Mouse (Mus musculus) hindbrain, embryonic 11.5 days (tissue): ENCODE data around the gene Tuba1b. TPM values are rescaled to one million over a fixed set of nuclear protein-coding genes. Genes with fewer than 3 reads are reported as not detected.

ENCODE experiments used
- polyA plus RNA-seq: library from polyadenylated mRNA; unstranded; fragments of >200 nt; fragmentation: Nextera tagmentation; extraction: Ambion mirVana; gene quantifications from 2 replicates; pipeline ENCODE4 v1.2.1, GENCODE M21; 2014

Tuba1b gene
- polyA plus RNA-seq, 1 experiment from 2014 or later: 1,792 TPM

Other genes starting within 250 kb of the Tuba1b start
- gene Ccdc65, start 226.4 kb downstream of the Tuba1b start, polyA plus RNA-seq: 2.4 and 3.0 TPM in 2 replicates
- 13.0 and 15.5 TPM in 2 replicates for gene Fkbp11, start 206.4 kb downstream of the Tuba1b start, polyA plus RNA-seq
- gene Arf3, start 171.4 kb downstream of the Tuba1b start, polyA plus RNA-seq: 32.3 and 33.2 TPM in 2 replicates
- gene Wnt10b, start 156.4 kb downstream of the Tuba1b start, polyA plus RNA-seq: 0.54 and 0.57 TPM in 2 replicates
- gene Wnt1, start 144.7 kb downstream of the Tuba1b start, polyA plus RNA-seq: 8.0 and 9.5 TPM in 2 replicates
- 0.35 and 0.60 TPM in 2 replicates for gene Ddn, start 125.1 kb downstream of the Tuba1b start, polyA plus RNA-seq
- 65.9 and 70.6 TPM in 2 replicates for gene Prkag1, start 103.0 kb downstream of the Tuba1b start, polyA plus RNA-seq
- gene Kmt2d, start 63.4 kb downstream of the Tuba1b start, polyA plus RNA-seq: 13.7 and 20.5 TPM in 2 replicates
- 13.4 and 17.8 TPM in 2 replicates for gene Rhebl1, start 40.0 kb downstream of the Tuba1b start, polyA plus RNA-seq
- 0.56 and 0.68 TPM in 2 replicates for gene Dhh, start 36.0 kb downstream of the Tuba1b start, polyA plus RNA-seq
- 9.4 and 13.4 TPM in 2 replicates for gene Lmbr1l, start 16.3 kb downstream of the Tuba1b start, polyA plus RNA-seq
- not detected in 2 replicates for gene Gm49450, start 19.0 kb upstream of the Tuba1b start, polyA plus RNA-seq
- gene Tuba1a, start 19.1 kb upstream of the Tuba1b start, polyA plus RNA-seq: 8,897 and 9,833 TPM in 2 replicates
- gene Tuba1c, start 95.3 kb upstream of the Tuba1b start, polyA plus RNA-seq: 93.2 and 95.2 TPM in 2 replicates
- 17.2 and 20.9 TPM in 2 replicates for gene Prph, start 120.6 kb upstream of the Tuba1b start, polyA plus RNA-seq
- 19.1 and 22.9 TPM in 2 replicates for gene Troap, start 140.0 kb upstream of the Tuba1b start, polyA plus RNA-seq
- 10.2 and 12.4 TPM in 2 replicates for gene C1ql4, start 153.3 kb upstream of the Tuba1b start, polyA plus RNA-seq
- 1.2 and 3.3 TPM in 2 replicates for gene Dnajc22, start 158.6 kb upstream of the Tuba1b start, polyA plus RNA-seq
- gene Spats2, start 191.4 kb upstream of the Tuba1b start, polyA plus RNA-seq: 59.5 and 64.9 TPM in 2 replicates